Mouse (Mus musculus) kidney, adult 2 months (tissue): ENCODE measurements around the gene Fxyd6. TPM values are rescaled to one million over a fixed set of nuclear protein-coding genes. Genes with fewer than 3 reads are reported as not detected.

Experiments used
- DNase-seq: peaks from one replicate; pipeline ENCODE4 v3.0.0; 2021
- H3K27ac ChIP-seq: fragments of 200-500 bp; 2 replicates; pipeline ENCODE4 v1.5.1; 2012; ENCODE audit warnings: low read depth, low read length, control low read depth, inconsistent platforms; ENCODE audit not compliant: insufficient read depth
- H3K27me3 ChIP-seq: fragments of 200-500 bp; replicated peaks from 2 replicates; pipeline ENCODE4 v1.6.1; 2012; ENCODE audit warnings: mild to moderate bottlenecking, moderate library complexity, low read length, inconsistent platforms; ENCODE audit not compliant: control insufficient read depth, insufficient read depth
- H3K36me3 ChIP-seq: fragments of 200-500 bp; 2 replicates; pipeline ENCODE4 v1.6.1; 2012; ENCODE audit warnings: mild to moderate bottlenecking, moderate library complexity, low read length, inconsistent platforms; ENCODE audit not compliant: control insufficient read depth, insufficient read depth
- H3K4me1 ChIP-seq: fragments of 200-500 bp; 2 replicates; pipeline ENCODE4 v1.6.1; 2011; ENCODE audit warnings: low read length; ENCODE audit not compliant: control insufficient read depth, insufficient read depth
- H3K4me3 ChIP-seq: fragments of 200-500 bp; 2 replicates; pipeline ENCODE4 v1.5.1; 2011; ENCODE audit warnings: mild to moderate bottlenecking, low read depth, low read length, control low read depth; ENCODE audit not compliant: insufficient read depth
- CTCF ChIP-seq: fragments of 200-500 bp; conservative IDR thresholded peaks from 2 replicates; pipeline ENCODE4 v1.5.1; 2011; ENCODE audit warnings: low read depth, mild to moderate bottlenecking, control low read depth, low read length, moderate library complexity, mixed read lengths; ENCODE audit not compliant: insufficient read depth, insufficient read length
- POLR2A ChIP-seq: fragments of 200-500 bp; IDR thresholded peaks from one replicate; pipeline ENCODE4 v1.6.1; 2011; ENCODE audit warnings: low read depth, low read length, control low read depth
- WGBS: fragments of 180-500 bp; shearing (Covaris S2); methylation state at CpG from one replicate; pipeline ENCODE4 v1.1.7; 2018; 5-methylcytosine and 5-hydroxymethylcytosine counted together
- polyA plus RNA-seq: library from polyadenylated mRNA; depleted of rRNA; stranded (reverse); fragments of >200 nt; gene quantifications from 2 replicates; pipeline ENCODE4 v1.2.3, GENCODE M21; 2012; rRNA removed

Gene Fxyd6
- polyA plus RNA-seq, result 16.3 and 20.3 TPM in 2 replicates

DNA sequence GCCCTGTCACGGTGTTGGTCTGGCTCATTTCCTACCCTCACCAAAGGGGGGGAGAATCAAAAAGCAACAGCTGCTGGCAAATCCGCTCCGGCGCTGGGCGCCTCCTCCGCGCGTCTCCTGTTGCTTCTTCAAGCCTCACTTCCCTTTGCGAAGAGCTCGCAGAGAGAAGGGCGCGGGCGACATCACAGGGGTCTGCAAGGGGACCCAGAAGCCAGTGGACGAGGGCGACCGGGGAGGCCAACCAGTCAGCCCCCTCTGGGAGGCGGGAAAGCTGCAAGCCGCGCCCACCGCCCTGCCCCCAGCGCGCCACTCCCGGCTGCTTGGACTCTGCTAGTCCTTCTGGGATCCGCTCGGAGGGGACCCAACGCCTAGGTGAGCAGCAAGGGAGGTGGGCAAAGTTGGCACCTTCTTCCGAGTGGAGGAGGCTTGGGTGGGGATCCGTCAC, at the start of gene Fxyd6:
Gene Fxyd6, plus strand, starts transcription at position 69 of the 445 bp plus-strand sequence.
- no peak within 1 kb of the TSS for H3K27ac ChIP-seq
- no peak for TF ChIP-seq POLR2A
- no peak for TF ChIP-seq CTCF
- peak; percentile 52 for DNase-seq
- H3K4me3 ChIP-seq, result peak within 1 kb of the TSS; percentile 49
- 2% methylated on average over 28 of the region's 28 CpGs for WGBS
- no peaks in the 10 kb centered on the region for H3K4me1 ChIP-seq
- H3K36me3 ChIP-seq, result no peaks in the 10 kb centered on the region
- no peaks in the 10 kb centered on the region for H3K27me3 ChIP-seq

DNA sequence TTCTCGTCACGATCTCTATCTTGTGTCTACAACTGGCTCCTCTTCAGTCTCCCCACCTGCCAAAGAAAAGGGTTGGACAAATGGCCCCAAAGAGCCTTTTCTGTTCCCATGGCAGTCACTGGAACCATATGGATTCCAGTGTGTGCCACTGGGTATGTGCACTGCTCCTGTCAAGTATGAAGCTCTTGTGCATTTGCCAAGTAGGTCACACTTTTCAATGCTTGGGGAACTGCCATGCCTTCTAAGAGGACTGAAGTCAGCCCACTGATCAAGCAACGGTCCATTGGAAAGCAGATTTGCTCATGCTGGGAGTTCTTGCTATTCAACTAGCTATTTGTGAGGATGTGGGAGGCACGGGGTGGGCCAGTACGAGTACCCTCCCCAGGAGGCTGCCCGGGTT, 48.5 kb upstream of the Fxyd6 start:
- H3K4me3 ChIP-seq, result no peak overlapping the region
- no peaks in the 10 kb centered on the region for H3K36me3 ChIP-seq
- H3K27ac ChIP-seq, result no peak overlapping the region
- DNase-seq, result no peak
- H3K4me1 ChIP-seq, result no peaks in the 10 kb centered on the region
- 79% methylated on average over 6 of the region's 6 CpGs for WGBS
- no peaks in the 10 kb centered on the region for H3K27me3 ChIP-seq
- TF ChIP-seq CTCF, result no peak
- TF ChIP-seq POLR2A, result no peak

DNA sequence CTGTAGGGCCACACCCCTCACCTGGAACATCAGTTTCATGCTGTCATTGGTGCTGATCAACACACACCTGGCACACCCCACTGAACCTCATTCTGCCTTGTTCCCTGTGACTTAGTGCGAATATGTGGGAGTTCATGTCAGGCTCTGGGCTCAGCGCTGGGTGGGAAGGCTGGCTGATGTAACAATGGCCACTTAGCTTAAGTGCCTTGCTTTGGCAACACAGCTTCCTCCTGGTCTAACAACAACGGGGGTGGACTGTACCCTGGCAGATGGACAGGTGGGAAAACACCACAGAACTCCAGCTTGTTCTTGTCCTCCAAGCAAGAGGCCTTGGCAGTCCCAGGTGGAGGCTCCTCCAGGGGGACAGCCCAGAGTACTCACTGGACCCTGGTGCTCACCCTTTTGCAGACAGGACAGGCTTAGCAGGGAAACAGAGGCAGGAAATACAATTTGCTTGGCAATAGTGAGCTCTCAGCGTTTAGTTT, 48.0 kb upstream of the Fxyd6 start:
- no peaks in the 10 kb centered on the region for H3K27me3 ChIP-seq
- H3K4me1 ChIP-seq, result no peaks in the 10 kb centered on the region
- DNase-seq, result no peak
- no peak for TF ChIP-seq POLR2A
- no peak for TF ChIP-seq CTCF
- no peak overlapping the region for H3K27ac ChIP-seq
- H3K4me3 ChIP-seq, result no peak overlapping the region
- WGBS, result 73% methylated on average over 4 of the region's 4 CpGs
- H3K36me3 ChIP-seq, result no peaks in the 10 kb centered on the region

DNA sequence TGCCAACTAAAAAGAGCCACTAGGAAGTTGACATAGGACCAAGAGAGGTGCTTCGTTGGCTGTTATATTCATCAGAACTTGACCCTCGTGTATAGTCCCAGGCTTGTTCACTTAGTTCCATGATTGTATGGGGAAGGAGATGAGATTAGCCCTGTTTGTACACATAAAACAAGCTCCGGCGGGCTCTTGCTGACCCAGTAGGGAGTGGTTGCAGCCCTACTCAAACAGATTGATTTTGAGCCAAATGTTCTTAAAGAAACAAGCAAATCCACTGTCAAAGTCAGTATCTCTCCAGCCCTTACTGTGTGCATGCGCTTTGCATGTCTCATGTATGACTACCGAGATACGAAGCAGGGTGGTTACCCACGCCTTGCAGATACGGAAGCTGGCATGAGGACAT, 43.6 kb upstream of the Fxyd6 start:
- H3K36me3 ChIP-seq, result no peaks in the 10 kb centered on the region
- no peaks in the 10 kb centered on the region for H3K27me3 ChIP-seq
- no peak overlapping the region for H3K4me3 ChIP-seq
- 88% methylated on average over 9 of the region's 9 CpGs for WGBS
- H3K4me1 ChIP-seq, result no peaks in the 10 kb centered on the region
- H3K27ac ChIP-seq, result no peak overlapping the region
- TF ChIP-seq CTCF, result no peak
- TF ChIP-seq POLR2A, result no peak
- no peak for DNase-seq

- no peak for DNase-seq
- no peaks in the 10 kb centered on the region for H3K36me3 ChIP-seq
- TF ChIP-seq POLR2A, result no peak
- no peak for TF ChIP-seq CTCF
- no peak overlapping the region for H3K27ac ChIP-seq
- 84% methylated on average over 4 of the region's 4 CpGs for WGBS
- H3K4me1 ChIP-seq, result no peaks in the 10 kb centered on the region
- no peaks in the 10 kb centered on the region for H3K27me3 ChIP-seq
- H3K4me3 ChIP-seq, result no peak overlapping the region
Observed at GRCm38 (mm10) chr9:45328263-45328662, 41.7 kb upstream of the Fxyd6 start.

DNA sequence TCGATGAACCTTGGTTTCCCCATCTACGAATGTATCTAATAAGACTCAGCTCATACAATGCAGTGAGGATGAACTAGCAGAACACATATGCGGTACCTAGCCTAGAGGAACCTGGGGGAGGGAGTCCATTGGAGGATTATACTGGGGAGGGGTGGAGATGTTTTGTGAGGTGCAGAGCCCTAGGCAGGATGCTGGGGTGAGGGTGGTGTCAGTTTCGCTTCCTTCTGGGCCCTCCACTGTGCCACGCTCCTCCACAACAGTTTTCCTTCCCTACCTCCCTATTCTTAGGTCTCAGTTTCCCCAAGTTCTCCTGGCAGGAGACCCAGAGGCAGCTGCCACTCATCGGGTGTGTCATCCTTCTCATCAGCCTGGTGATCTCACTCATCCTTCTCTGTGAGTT, 40.4 kb upstream of the Fxyd6 start:
- Histone ChIP-seq H3K27me3 (no peaks in the 10 kb centered on the region), H3K36me3 (no peaks in the 10 kb centered on the region), H3K27ac (no peak overlapping the region), H3K4me3 (no peak overlapping the region), H3K4me1 (no peaks in the 10 kb centered on the region)
- no peak for DNase-seq
- WGBS, result 87% methylated on average over 6 of the region's 6 CpGs
- TF ChIP-seq CTCF (no peak), POLR2A (no peak)

DNA sequence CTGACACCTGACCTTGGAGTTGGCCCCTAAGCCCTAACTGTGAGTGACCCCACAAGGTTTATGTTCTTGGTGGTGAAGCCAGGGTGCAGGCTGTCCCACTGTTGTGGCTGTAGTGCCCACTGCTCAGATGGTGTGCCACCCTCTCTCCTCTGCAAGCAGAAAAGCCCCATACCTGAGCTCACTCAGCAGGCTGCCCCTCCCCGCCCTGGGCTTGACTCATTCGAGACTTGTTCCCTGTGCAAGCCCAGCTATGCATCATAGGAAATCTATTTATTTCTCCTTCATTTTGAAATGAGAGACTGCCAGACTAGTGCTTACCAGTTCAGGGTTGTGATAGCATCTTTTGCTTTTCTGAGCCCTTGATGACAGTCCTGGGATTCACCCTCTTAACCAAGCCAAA, 32.6 kb upstream of the Fxyd6 start:
- DNase-seq, result no peak

More for the DNA sequence above, 32.6 kb upstream of the Fxyd6 start:
- Histone ChIP-seq H3K4me1 (no peaks in the 10 kb centered on the region), H3K27ac (no peak overlapping the region), H3K27me3 (no peaks in the 10 kb centered on the region), H3K4me3 (no peak overlapping the region), H3K36me3 (no peaks in the 10 kb centered on the region)
- TF ChIP-seq CTCF (no peak), POLR2A (no peak)
- WGBS, result 71% methylated on average over 2 of the region's 2 CpGs
